Mouse (Mus musculus): Measurements from ENCODE around the gene Hist1h3g.
A peak's percentile ranks its signal among the peaks of the same experiment; 100 is the strongest.

Gene Hist1h3g

DNA sequence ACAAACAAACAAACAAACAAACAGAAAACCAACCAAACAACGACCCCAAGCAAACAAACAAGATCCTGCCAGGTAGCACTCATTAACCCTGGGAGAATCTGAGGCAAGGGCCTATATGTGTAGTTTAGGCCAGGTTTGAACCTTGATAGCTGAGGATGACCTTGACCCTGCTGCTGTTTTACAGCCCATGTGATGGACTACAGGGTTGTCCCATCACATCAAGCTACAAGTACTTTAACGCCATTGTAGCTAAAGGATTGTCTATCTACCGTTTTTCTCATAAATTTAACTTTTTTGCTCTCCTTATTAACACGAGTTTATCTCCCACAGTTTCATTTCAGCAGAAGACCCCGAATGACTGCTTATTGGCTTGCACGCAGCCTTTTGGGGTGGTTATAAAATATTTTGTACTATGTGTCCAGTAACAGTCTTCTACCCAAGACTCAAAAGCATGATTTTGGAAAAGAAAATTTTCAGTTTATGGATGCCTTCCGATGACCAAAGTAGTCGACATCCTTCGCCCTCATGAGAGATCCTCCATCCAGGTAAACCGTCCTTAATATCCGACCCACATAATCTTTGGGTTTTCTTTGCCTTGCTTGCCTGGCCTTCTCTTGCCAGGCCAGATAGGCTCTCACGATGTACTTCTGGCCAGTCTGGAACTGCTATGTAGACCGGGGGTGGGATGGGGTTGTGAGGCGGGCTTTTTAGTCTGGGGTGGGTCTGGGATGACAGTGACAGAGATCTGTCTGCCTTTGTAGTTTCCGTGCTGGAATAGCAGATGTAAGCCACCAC lies 19.2 kb upstream of the Hist1h3g start:
- DNase-seq (ENCODE audit: low spot score in 2 of 2) = no peak

DNA sequence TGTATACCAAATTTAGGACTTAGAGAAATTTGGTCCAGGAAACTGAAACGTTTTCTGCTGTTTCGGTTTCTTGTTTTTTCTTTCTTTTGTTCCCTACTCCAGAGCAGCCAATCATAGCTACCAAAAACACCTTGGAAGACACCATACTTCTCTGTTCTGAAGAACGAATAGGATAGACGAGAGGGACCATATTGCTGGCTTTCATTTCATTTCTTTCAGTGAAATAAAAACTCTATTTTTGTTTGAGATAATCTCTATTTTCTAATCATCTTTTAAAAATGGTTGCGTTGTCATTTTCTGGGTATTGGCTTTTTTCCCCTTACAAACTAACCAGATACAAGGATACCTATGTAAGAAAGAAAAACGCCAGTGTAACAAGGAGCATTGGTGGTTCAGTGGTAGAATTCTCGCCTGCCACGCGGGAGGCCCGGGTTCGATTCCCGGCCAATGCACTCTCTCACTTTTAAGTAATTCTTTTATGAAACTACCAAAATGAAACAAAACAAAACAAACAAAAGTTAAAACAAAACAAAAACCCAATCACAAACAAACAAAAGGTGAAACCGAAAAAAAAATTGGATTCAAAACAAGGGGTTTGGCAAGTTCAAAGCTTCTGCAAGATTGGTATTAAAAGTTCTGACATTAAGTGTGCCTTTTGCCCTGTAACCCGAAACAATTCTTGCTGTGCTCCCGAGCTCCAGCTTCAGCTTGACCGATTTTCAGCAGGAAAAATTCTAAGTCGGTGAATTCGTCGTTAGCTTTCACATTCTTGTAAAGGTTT lies 18.2 kb upstream of the Hist1h3g start:
- DNase-seq (ENCODE audit: low spot score in 2 of 2) = peak; percentile 80 to 84

DNA sequence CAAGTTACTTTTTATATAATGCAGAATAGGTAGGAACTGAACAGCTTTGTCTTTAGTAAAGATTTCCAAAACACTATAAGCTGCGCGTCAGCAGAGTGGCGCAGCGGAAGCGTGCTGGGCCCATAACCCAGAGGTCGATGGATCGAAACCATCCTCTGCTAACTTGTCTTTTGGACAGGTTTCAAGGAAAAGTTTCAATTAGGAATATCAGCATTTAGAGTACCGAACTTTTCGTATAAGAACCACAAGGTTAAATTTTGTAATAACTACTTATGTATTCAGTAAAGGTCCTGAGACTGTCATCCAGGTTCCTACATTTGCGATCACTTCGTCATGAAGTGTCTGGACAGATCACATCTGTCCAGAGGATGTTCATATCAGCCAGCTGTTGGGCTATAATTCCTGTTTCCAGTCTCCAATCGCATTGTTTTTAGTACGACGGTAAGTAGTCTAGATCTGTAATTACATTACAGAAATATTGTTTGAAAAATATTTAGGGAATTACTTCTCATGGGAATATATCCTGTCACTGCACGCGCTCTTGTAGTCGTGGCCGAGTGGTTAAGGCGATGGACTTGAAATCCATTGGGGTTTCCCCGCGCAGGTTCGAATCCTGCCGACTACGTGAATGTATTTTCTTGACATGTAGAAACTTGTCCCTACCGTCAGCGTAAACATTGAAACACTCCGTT lies 17.5 kb upstream of the Hist1h3g start:
- DNase-seq (ENCODE audit: low spot score in 2 of 2) = peak; percentile 96 to 98

DNA sequence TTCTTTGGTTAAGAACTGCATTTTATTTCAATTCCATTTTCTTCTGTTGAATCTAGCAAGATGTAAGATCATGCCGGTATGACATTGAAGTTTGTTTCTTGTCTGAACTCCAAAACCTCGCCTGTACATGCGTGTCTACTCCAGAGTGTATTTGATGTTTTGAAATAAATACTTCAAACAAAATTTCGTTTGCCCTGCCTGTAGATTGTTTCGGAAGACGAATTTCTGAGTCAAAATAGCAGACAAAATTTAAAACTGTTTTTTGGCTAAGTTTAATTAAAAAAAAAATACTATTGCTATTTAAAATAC lies 17.0 kb upstream of the Hist1h3g start:
- DNase-seq (ENCODE audit: low spot score in 2 of 2) = no peak

DNA sequence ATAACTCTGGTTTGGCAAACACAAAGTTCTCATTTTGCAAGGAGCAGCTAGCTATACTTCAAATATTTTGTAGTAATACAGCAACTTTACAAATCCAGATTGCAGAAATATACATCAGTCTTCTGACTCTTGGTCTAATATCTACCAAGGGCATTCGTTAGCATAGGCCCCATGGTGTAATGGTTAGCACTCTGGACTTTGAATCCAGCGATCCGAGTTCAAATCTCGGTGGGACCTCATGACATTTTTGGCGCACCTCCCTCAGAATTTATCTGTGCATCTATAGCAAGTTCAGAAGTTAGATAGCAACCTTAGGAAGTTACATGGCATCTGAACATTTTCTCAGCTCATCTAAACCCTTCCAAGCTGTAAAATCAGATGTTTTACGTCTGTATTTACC lies 16.3 kb upstream of the Hist1h3g start:
- peak; percentile 91 to 95 for DNase-seq (ENCODE audit: low spot score in 2 of 2)

DNA sequence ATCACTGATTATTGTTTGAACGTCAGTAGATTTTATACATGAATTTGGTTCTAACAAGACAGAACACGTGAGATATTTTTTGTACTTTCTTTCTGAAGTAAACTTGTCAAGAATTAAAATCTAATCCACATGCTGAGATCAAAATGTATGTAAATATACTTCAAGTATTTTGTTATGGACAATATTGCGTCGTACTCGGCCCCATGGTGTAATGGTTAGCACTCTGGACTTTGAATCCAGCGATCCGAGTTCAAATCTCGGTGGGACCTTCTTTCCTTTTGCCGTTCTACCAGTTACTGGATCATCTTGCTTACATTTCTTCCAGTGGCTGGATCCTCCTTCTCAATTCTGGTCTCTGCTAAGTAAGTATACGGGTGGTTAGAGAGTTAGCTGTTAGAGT lies 15.8 kb upstream of the Hist1h3g start:
- DNase-seq (ENCODE audit: low spot score in 2 of 2) = peak; percentile 90 to 91

DNA sequence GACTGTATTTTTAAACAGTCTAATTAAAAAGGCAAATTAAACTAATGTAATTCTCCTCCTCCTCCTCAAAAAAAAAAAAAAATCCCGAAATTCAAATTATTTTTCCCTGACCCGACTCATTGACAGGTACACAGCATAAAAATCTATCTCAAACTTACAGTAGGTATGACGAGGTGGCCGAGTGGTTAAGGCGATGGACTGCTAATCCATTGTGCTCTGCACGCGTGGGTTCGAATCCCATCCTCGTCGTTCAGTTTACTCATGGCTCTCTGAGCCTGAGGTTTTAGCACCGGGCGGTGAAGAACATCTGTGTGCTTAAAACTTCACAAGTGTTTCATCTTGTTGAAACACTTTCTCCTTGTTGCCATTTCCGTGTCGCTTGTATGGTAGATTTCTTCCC lies 13.5 kb upstream of the Hist1h3g start:
- peak; percentile 87 to 92 for DNase-seq (ENCODE audit: low spot score in 2 of 2)

DNA sequence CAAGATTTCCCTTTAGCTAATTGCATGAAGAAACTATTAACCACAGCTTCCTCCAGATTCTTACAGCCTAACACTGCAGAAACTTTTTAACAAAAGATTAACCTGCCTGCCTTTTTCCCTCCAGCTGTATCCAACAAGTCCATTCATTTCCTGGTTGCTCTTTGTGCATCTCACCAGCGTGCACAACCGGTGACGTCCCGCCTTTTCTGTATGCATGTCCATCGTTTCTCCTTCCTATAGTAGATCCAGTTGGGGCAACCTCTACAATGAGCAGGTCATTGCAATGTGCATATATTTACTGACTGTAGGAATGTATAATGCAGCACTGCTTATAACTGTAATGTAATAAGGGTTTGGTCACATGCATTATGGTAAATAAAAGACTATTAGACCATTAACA lies 11.2 kb upstream of the Hist1h3g start:
- no peak for DNase-seq (ENCODE audit: low spot score in 2 of 2)

DNA sequence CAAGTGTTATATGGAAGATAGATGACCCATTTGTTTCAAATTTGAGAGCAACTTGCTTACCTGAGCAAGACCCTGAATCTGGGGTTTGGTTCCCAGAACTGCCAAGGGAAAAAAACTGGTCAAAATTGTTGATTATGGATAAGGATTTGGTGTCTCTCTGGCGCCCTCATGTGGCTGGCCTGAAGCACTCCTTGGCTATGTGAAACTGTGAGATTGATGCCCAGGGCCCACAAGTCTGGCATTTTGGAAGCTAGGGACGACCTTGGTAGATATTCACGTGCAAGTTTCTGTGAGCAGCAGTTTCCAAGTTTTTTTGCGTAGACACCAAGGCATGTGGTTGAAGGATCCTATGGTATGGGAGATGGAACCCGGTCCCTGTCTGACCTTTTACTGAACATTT lies 10.6 kb upstream of the Hist1h3g start:
- DNase-seq (ENCODE audit: low spot score in 2 of 2) = peak; percentile 73 to 76

DNA sequence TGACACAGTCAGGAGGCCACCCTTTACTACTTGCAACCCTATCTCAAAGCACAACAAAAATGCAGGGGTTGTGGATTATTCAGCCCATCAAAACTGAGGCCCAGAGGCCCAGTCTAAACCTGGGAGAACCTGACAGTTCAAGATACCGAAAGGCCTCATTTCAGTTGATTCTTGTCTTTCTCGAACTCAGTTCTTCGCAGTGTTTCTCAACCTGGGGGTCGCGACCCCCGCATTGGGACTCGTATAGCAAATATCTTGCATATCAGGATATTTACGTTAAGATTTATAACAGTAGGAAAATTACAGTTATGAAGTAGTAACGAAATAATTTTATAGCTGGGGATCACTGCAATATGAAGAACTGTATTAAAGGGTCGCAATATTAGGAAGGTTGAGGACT lies 9.3 kb upstream of the Hist1h3g start:
- DNase-seq (ENCODE audit: low spot score in 2 of 2) = no peak

DNA sequence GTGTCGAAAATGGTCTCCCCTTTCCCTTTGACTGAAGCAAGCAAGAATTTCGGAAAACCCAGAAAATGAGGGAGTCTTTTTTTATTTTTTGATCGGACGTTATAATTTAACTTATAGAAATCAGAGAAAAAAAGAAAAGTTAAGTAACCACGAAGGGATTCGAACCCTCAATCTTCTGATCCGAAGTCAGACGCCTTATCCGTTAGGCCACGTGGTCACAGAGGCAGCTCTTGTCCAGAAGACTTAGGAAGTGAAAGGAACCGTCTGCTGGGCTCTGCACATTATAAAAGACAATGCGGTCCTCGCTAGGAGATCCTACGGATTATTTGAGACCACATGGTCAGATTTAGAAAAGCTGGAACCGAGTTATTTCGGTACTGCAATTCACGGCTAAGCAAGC lies 8.9 kb upstream of the Hist1h3g start:
- DNase-seq (ENCODE audit: low spot score in 2 of 2) = peak; percentile 98

DNA sequence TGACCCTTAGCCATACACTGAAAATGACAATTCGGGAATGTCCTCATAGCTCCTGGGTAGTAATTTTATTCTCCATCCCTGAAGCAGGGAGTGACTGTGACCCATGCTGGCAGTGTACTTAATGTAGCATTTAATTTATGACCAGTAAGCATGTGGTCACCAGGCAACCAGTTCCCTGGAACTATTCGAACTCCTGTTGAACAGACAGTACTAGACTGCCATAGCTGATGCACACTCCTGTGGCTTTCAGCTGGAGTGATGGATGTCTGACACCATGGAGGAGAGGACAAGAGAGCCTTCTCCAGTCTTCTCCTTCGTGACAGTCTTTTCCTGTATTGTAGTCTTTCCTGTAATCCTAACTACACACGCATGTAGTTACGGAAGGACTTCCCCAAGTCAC lies 6.2 kb upstream of the Hist1h3g start:
- no peak for DNase-seq (ENCODE audit: low spot score in 2 of 2)

DNA sequence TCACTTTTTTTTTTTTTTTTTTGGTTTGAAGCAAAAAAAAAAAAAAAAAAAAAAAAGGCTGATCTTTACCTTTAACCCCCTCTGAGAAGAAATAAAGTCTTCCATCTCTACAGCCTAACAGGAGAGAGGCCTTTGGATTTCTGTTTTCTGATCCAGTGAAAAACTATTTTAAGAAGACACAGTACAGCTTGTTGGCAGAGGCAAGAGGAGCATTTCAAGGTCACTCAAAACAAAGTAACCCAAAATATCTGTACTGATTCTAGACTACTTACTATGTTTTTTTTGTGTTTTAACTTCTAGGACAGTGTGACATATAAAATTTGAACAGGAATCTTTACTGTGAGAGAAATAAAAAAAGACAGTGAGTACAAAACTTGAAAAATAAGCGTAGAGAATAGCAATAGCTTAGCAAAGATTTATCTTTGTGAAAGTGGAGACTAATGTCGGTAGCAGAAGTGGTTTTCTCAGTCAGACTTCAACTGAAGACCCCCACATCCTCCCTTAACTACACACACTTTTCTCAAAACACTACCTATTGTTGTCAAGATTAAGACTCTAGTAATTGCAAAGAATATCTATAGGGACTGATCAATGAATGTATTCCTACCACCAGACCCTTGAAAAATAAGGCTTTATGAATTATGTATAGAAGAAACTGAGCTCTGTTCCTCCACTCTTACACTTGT lies 5.6 kb upstream of the Hist1h3g start:
- DNase-seq (ENCODE audit: low spot score in 2 of 2) = no peak

DNA sequence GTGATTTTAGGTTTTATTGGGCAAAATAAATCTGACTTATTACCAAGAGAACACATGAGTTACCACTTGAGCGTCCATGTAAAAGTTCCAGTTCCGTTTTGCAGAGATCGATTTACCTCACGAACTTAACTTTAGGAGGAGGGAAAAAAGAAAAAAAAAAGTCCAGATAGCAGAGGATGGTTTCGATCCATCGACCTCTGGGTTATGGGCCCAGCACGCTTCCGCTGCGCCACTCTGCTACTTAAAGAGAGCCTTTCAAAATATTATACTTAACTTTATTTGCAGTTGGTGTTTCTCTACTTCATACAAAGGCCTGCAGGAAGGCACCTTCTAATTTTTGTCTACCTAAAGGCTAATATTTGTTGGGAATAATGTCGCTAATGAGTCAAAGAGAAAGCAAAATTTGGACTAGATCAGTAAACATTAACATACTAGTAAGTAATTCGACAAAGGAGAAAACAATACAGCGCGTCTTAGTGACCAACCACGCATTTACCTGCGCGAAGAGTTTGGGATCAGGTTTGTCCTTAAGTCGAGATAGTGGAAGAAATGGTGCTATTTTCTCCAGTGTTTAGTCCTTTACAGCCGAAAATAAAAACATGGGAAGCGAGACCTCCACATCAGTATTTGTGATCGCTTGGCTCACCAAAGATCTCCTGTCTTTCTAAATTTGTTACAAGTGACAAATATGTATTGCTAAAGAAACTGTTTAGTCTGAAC lies 4.9 kb upstream of the Hist1h3g start:
- DNase-seq (ENCODE audit: low spot score in 2 of 2) = peak; percentile 77 to 79

DNA sequence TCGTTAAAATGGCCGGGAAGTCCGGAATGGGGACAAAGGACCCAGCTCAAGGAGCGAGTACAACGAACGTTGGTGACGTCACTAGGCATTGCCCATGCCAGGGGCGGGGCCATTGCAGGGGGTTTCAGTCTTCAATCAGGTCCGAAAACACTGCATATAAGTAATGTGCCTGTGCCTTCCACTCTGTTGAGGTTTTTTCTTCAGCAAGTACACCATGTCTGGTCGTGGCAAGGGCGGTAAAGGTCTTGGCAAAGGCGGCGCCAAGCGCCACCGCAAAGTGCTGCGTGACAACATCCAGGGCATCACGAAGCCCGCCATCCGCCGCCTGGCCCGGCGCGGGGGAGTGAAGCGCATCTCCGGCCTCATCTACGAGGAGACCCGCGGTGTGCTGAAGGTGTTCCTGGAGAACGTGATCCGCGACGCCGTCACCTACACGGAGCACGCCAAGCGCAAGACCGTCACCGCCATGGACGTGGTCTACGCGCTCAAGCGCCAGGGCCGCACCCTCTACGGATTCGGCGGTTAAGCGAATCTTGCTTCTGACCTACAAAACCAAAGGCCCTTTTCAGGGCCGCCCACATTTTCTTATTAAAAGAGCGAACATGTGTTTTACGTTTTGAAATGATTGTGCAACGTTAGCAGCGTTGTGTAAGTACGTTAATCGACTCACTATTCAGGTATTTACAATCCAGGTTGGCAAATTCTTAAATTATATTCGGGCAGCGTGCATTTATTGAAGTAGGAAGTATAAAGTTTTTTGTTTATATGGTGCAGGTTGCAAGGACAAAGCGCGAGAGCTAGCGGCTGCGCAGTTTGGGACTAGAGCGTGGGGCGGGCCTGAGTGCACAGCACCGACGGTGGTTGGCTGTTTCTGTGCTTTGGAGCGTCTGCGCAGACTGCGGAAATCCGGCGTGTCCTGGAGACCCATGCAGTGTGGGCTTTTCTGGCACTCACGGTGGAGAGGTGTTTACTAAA lies 4.0 kb upstream of the Hist1h3g start, which contains the start of gene Hist1h4h:
TSS of gene Hist1h4h (plus strand) at position 150 of the 975 bp plus-strand sequence.
- peak; percentile 98 for DNase-seq (ENCODE audit: low spot score in 2 of 2)

DNA sequence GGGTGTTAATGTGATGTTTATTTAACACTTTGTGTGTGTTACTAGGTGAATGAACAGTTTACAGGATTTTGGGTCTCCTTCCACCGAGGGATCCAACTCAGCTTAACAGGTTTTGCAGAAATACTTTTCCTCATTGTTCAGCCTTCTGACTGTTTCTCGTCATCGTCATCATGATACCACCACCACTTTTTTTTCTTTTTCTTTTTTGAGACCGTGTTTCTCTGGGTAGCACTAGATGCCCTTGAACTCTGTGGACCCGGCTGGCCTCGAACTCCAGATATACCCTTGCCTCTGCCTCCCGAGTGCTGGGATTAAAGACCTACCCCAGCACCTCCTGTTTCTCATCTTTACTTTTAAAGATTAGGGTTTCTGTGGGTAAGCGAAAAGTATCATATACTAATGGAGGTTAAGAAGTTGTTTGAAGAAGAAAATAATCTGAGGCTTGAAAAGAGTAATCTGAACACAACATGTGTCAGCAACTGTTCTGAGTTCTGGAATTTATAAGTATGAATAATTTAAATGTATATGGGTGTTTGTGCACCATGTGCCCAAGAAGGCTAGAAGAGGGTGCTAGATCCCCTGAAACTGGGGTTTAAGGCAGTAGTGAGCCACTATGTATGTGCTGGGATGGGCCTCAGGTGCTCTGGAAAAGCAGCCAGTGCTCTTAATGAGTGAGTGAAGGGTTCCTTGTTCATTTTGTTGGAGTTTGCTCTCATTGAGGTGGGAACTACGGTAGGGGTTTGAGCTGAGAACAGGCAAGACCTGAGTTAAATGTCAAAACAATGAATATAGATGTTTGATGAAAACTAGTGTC lies 2.8 kb upstream of the Hist1h3g start:
- no peak for DNase-seq (ENCODE audit: low spot score in 2 of 2)

DNA sequence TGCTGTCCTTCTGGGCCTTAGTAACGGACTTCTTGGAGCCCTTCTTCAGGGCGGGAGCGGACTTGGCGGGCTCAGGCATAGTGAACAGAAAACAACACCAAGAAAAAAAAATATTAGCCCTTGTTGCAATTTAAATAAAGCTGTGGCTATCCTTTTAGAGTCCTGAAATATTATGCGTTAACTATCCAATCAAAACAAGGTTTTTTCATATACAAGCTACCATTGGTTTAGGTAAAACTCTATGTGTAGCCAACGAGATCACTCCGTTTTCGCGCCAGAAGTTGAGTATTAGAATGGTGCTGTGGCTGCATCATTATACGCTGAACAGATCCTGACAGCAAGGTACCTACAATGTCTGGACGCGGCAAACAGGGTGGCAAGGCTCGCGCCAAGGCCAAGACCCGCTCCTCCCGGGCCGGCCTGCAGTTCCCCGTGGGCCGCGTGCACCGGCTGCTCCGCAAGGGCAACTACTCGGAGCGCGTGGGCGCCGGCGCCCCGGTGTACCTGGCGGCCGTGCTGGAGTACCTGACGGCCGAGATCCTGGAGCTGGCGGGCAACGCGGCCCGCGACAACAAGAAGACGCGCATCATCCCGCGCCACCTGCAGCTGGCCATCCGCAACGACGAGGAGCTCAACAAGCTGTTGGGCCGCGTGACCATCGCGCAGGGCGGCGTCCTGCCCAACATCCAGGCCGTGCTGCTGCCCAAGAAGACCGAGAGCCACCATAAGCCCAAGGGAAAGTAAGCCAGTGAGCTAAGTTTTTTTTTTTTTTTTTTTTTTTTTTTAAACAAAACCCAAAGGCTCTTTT lies 1.5 kb upstream of the Hist1h3g start, which contains the start of gene Hist1h2af:
TSS of gene Hist1h2af (plus strand) at position 347 of the 808 bp plus-strand sequence.
- DNase-seq (ENCODE audit: low spot score in 2 of 2) = peak; percentile 75 to 83

All from right cerebral cortex, adult 2 months (tissue).